Mouse (Mus musculus) ES-E14 (cell line): Measurements from ENCODE around the gene Ncor1.

Experiments
- HCFC1 ChIP-seq: IDR thresholded peaks from 2 replicates; pipeline ENCODE4 v1.6.1; 2012; ENCODE audit warnings: low read length, inconsistent platforms, borderline replicate concordance; ENCODE audit not compliant: insufficient read depth
- ZNF384 ChIP-seq: IDR thresholded peaks from 2 replicates; pipeline ENCODE4 v1.6.1; 2012; ENCODE audit warnings: low read depth, low read length, inconsistent platforms

- no peak for TF ChIP-seq ZNF384
- no peak for TF ChIP-seq HCFC1
Measured at GRCm38 (mm10) chr11:62473516-62473915, 15.2 kb upstream of the Ncor1 start.
